Mouse (Mus musculus) heart, embryonic 13.5 days (tissue): Measurements from ENCODE around the gene Ccnd2. TPM values are rescaled to one million over a fixed set of nuclear protein-coding genes. Genes with fewer than 3 reads are reported as not detected.

Source experiments
- ATAC-seq: fragments of 200-750 bp; cut with Nextera tagmentation; 2 replicates; pipeline ENCODE4 v1.8.0; 2017; ENCODE audit warnings: moderate TSS enrichment; ENCODE audit not compliant: insufficient number of reproducible peaks, low FRiP score, low TSS enrichment; ENCODE audit errors: extremely low read depth
- H3K27ac ChIP-seq: fragments of 300-500 bp; sonication (generic); replicated peaks from 2 replicates; pipeline ENCODE4 v1.5.1; 2015; ENCODE audit warnings: moderate library complexity, mild to moderate bottlenecking, inconsistent platforms
- H3K27me3 ChIP-seq: fragments of 300-500 bp; sonication (generic); replicated peaks from 2 replicates; pipeline ENCODE4 v1.6.1; 2015; ENCODE audit warnings: mild to moderate bottlenecking, inconsistent platforms
- H3K36me3 ChIP-seq: fragments of 300-500 bp; sonication (generic); 2 replicates; pipeline ENCODE4 v1.6.1; 2015; ENCODE audit warnings: mild to moderate bottlenecking, inconsistent platforms
- H3K4me1 ChIP-seq: fragments of 300-500 bp; sonication (generic); 2 replicates; pipeline ENCODE4 v1.6.1; 2015; ENCODE audit warnings: inconsistent platforms
- H3K4me2 ChIP-seq: fragments of 300-500 bp; sonication (generic); 2 replicates; pipeline ENCODE4 v1.6.1; 2015; ENCODE audit warnings: inconsistent platforms, mild to moderate bottlenecking, moderate library complexity
- H3K4me3 ChIP-seq: fragments of 300-500 bp; sonication (generic); 2 replicates; pipeline ENCODE4 v1.5.1; 2015; ENCODE audit warnings: moderate library complexity, mild to moderate bottlenecking, inconsistent platforms
- H3K9ac ChIP-seq: fragments of 300-500 bp; sonication (generic); 2 replicates; pipeline ENCODE4 v1.6.1; 2015; ENCODE audit warnings: inconsistent platforms, mild to moderate bottlenecking, moderate library complexity
- H3K9me3 ChIP-seq: fragments of 300-500 bp; sonication (generic); 2 replicates; pipeline ENCODE4 v1.6.1; 2016; ENCODE audit warnings: inconsistent platforms
- WGBS: fragments of 180-500 bp; shearing (Covaris S2); methylation state at CpG from one replicate; pipeline ENCODE4 v1.1.7; 2015; ENCODE audit warnings: mixed read lengths; 5-methylcytosine and 5-hydroxymethylcytosine counted together
- polyA plus RNA-seq: library from polyadenylated mRNA; unstranded; fragments of >200 nt; fragmentation: Nextera tagmentation; extraction: Ambion mirVana; gene quantifications from 2 replicates; pipeline ENCODE4 v1.2.1, GENCODE M21; 2015

Gene Ccnd2
- polyA plus RNA-seq, 1 experiment from 2014 or later = 583 TPM

- no peak overlapping the region for H3K27ac ChIP-seq
These were observed 46.9 kb downstream of the Ccnd2 start for GRCm38 (mm10) chr6:127105107-127105506.

DNA sequence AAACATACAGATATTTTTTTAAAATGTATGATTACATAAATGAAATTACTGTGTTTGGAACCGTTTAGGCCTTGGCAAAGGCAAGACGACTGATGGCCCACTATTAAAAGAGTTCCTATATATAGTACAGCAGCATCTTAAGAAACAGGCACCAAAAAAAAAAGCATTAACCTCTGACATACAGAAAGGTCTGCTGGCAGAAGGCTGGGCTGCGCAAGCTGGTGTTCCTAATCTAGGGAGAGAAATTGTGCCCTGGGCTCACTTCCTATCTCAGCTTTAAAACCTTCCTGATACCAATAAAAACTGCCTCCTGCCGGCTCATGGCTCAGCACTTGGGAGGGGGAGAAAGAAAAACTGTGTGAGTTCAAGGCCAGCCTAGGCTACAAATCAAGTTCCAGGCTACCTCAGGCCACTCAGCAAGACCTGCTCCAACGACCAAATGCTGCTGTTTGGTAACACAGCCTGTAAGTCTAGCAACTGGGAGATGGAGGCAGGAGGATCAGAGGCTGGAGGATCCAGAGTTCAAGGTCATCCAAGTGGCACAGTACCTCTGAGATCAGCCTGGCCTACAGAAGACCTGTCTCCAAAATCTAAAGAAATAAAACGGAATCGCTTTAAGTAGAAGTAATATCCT lies 47.5 kb downstream of the Ccnd2 start:
- H3K27ac ChIP-seq = no peak overlapping the region
- no peak overlapping the region for H3K9ac ChIP-seq
- 72% methylated on average over 7 of the region's 7 CpGs for WGBS
- no peak for ATAC-seq
- H3K4me3 ChIP-seq = no peak overlapping the region
- no peak overlapping the region for H3K4me2 ChIP-seq
- no peaks in the 10 kb centered on the region for H3K9me3 ChIP-seq
- peaks cover 21% of the 10 kb centered on the region for H3K4me1 ChIP-seq
- peaks cover 20% of the 10 kb centered on the region for H3K36me3 ChIP-seq
- H3K27me3 ChIP-seq = no peaks in the 10 kb centered on the region

More at GRCm38 (mm10) chr6:127105107-127105506, 46.9 kb downstream of the Ccnd2 start:
- no peak for ATAC-seq
- Histone ChIP-seq H3K9ac (no peak overlapping the region), H3K4me2 (no peak overlapping the region), H3K4me1 (peaks cover 26% of the 10 kb centered on the region), H3K9me3 (no peaks in the 10 kb centered on the region), H3K36me3 (peaks cover 20% of the 10 kb centered on the region), H3K4me3 (no peak overlapping the region), H3K27me3 (no peaks in the 10 kb centered on the region)
- WGBS = 58% methylated on average over 6 of the region's 6 CpGs

DNA sequence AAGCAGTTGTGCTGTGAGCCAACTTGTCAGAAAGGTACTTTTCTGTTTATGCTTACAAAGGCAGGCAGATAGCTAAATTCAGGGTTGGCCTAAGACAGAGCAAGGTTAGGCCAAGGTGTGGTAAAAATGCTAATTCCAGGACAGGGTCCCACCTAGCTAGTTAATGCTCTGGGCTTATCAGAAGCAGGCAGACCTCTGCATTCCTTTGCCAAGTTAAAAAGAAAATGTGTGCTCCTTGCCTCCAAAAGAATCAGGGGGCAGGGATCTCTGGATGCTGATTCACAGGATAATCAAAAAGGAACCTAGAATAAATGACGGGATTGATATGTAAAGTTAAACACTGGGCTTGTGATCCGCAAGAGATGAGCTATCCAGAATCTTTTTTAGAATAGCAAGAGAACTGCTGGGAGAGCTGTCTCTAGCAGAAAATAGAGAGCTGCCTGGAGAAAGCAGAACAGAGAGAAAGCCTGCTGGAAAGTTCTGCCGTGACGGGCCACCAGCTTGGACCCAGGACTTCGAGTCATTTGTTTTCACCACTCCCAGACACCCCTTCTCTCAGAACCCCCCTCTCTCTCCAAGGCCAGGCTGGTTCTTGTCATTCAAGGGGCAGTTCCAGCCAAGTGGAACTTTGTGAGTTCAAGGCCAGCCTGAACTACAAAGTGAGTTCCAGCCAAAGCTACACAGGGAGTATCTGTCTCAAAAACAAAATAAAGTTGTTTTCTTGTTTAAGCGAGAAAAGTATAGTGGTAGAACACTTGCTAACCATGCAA lies 48.3 kb downstream of the Ccnd2 start:
- Histone ChIP-seq H3K4me2 (no peak overlapping the region), H3K27me3 (no peaks in the 10 kb centered on the region), H3K4me3 (no peak overlapping the region), H3K9ac (no peak overlapping the region), H3K4me1 (peaks cover 17% of the 10 kb centered on the region), H3K36me3 (peaks cover 20% of the 10 kb centered on the region), H3K27ac (no peak overlapping the region), H3K9me3 (no peaks in the 10 kb centered on the region)
- 81% methylated on average over 6 of the region's 6 CpGs for WGBS
- no peak for ATAC-seq

GRCm38 (mm10) chr6:127094565-127094964 lies 57.4 kb downstream of the Ccnd2 start:
- 61% methylated on average over 7 of the region's 7 CpGs for WGBS

GRCm38 (mm10) chr6:127086739-127087138 lies 65.3 kb downstream of the Ccnd2 start:
- no peak overlapping the region for H3K4me3 ChIP-seq
- no peak overlapping the region for H3K4me2 ChIP-seq
- ATAC-seq = peak; percentile 29; the same call in 1 of the 2 replicates
- 12% methylated on average over 4 of the region's 4 CpGs for WGBS
- peaks cover 39% of the 10 kb centered on the region for H3K36me3 ChIP-seq
- H3K9me3 ChIP-seq = no peaks in the 10 kb centered on the region
- H3K27me3 ChIP-seq = peaks cover 8% of the 10 kb centered on the region
- peak overlapping the region; percentile 55 for H3K27ac ChIP-seq
- peaks cover 30% of the 10 kb centered on the region for H3K4me1 ChIP-seq
- H3K9ac ChIP-seq = no peak overlapping the region

More at GRCm38 (mm10) chr6:127094565-127094964, 57.4 kb downstream of the Ccnd2 start:
- Histone ChIP-seq H3K27ac (no peak overlapping the region), H3K27me3 (no peaks in the 10 kb centered on the region), H3K9ac (no peak overlapping the region), H3K4me2 (no peak overlapping the region), H3K9me3 (no peaks in the 10 kb centered on the region), H3K4me3 (no peak overlapping the region), H3K4me1 (0 out of 2 replicates have a peak, but pooled peaks cover 5% of the 10 kb centered on the region), H3K36me3 (peaks cover 23% of the 10 kb centered on the region)
- no peak for ATAC-seq

DNA sequence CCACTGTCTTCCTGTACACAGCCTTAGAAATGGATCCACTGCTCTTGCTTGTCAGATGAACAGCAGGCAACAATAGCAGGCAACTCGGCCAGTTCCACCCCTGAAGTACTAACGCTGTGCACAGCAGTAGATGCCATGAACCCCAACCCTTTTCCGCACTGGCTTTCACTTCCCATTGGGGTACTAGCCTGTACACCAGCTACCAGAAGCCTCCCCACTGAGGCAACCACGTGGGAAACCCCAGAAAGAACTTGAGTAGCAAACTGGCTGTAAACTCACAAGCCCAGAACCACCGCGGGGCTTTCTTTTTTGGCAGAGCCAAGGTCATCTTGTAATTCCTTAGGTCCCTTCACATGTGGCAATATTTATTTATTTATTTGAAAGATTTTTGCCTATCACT lies 70.2 kb downstream of the Ccnd2 start:
- WGBS = 71% methylated on average over 6 of the region's 6 CpGs
- H3K4me3 ChIP-seq = no peak overlapping the region

GRCm38 (mm10) chr6:127079867-127080731 lies 71.9 kb downstream of the Ccnd2 start:
- Histone ChIP-seq H3K9ac (peak overlapping the region; percentile 82), H3K4me1 (peaks cover 14% of the 10 kb centered on the region), H3K36me3 (no peaks in the 10 kb centered on the region), H3K9me3 (no peaks in the 10 kb centered on the region), H3K4me2 (peak overlapping the region; percentile 98), H3K27ac (no peak overlapping the region), H3K4me3 (peak overlapping the region; percentile 65), H3K27me3 (peaks cover 41% of the 10 kb centered on the region)
- 2% methylated on average over 59 of the region's 59 CpGs for WGBS
- no peak for ATAC-seq

More for the DNA sequence above, 70.2 kb downstream of the Ccnd2 start:
- Histone ChIP-seq H3K36me3 (no peaks in the 10 kb centered on the region), H3K4me1 (peaks cover 25% of the 10 kb centered on the region), H3K9ac (no peak overlapping the region), H3K9me3 (no peaks in the 10 kb centered on the region), H3K27me3 (peaks cover 41% of the 10 kb centered on the region), H3K27ac (no peak overlapping the region), H3K4me2 (no peak overlapping the region)
- no peak for ATAC-seq

Other genes with a start within 250 kb of the Ccnd2 start
- not detected in 2 replicates for gene Dyrk4, start 230.4 kb downstream of the Ccnd2 start, polyA plus RNA-seq
- gene Rad51ap1, start 212.6 kb downstream of the Ccnd2 start, polyA plus RNA-seq = 28.0 and 34.4 TPM in 2 replicates
- gene D6Wsu163e, start 212.2 kb downstream of the Ccnd2 start, polyA plus RNA-seq = 12.5 and 13.7 TPM in 2 replicates
- 0.17 TPM in 1 of 2 replicates, not detected in the other for gene Fgf6, start 136.6 kb downstream of the Ccnd2 start, polyA plus RNA-seq
- gene Fgf23, start 79.3 kb downstream of the Ccnd2 start, polyA plus RNA-seq = 0.23 and 0.31 TPM in 2 replicates
- 7.6 and 8.1 TPM in 2 replicates for gene Tigar, start 42.6 kb downstream of the Ccnd2 start, polyA plus RNA-seq